In genomic region chr8:117498179-117498914, GRCm38 (mm10) we compare ENCODE assay signal across 8 mouse cellular contexts. TPM values are rescaled to one million over a fixed set of nuclear protein-coding genes. Genes with fewer than 3 reads are reported as not detected.
DNase-seq lines count a peak whose midpoint lies in the region; ATAC-seq and TF ChIP-seq lines count a peak whose summit lies in the region.

TSS of gene Plcg2 (plus strand) at chr8:117498291.

- H3K27ac ChIP-seq in ES-E14 (ENCODE audit: insufficient read depth, low read depth, low read length, poor library complexity, severe bottlenecking), result no peak within 1 kb of the TSS; the same call in 1 of the 2 replicates
- H3K27ac ChIP-seq in hindbrain, postnatal 0 days, result no peak within 1 kb of the TSS
- H3K27ac ChIP-seq in liver, embryonic 13.5 days, result no peak within 1 kb of the TSS
- no peak within 1 kb of the TSS for H3K27ac ChIP-seq in stomach, embryonic 16.5 days (ENCODE audit: low read length)

- peak within 1 kb of the TSS; percentile 76 to 96 for H3K4me3 ChIP-seq in ES-E14 (ENCODE audit: insufficient read depth in 1 of 2, low read depth in 1 of 2, low read length in 2 of 2, poor library complexity in 1 of 2, severe bottlenecking in 1 of 2)
- peak within 1 kb of the TSS; percentile 56 for H3K4me3 ChIP-seq in hindbrain, postnatal 0 days (ENCODE audit: low read length)
- H3K4me3 ChIP-seq in liver, embryonic 13.5 days (replicated peaks), result peak within 1 kb of the TSS; percentile 66
- H3K4me3 ChIP-seq in stomach, embryonic 16.5 days (replicated peaks; ENCODE audit: low read length), result peak within 1 kb of the TSS; percentile 68

- peaks cover 6% of the 10 kb centered on the region; the same call in 1 of the 2 replicates for H3K27me3 ChIP-seq in hindbrain, postnatal 0 days (ENCODE audit: insufficient read depth, low read length)
- H3K27me3 ChIP-seq in liver, embryonic 13.5 days, result peaks cover 31% of the 10 kb centered on the region
- peaks cover 16% of the 10 kb centered on the region for H3K27me3 ChIP-seq in stomach, embryonic 16.5 days (ENCODE audit: control insufficient read depth, insufficient read depth, low read length)

- no peaks in the 10 kb centered on the region for H3K36me3 ChIP-seq in ES-E14 (ENCODE audit: control insufficient read depth, insufficient read depth, low read length, poor library complexity, severe bottlenecking)
- H3K36me3 ChIP-seq in hindbrain, postnatal 0 days (ENCODE audit: insufficient read depth, low read length), result no peaks in the 10 kb centered on the region
- no peaks in the 10 kb centered on the region for H3K36me3 ChIP-seq in liver, embryonic 13.5 days
- H3K36me3 ChIP-seq in stomach, embryonic 16.5 days (ENCODE audit: control insufficient read depth, insufficient read depth, low read length), result no peaks in the 10 kb centered on the region

- H3K4me2 ChIP-seq in hindbrain, postnatal 0 days (ENCODE audit: low read depth, low read length), result peak within 1 kb of the TSS; percentile 99
- peak within 1 kb of the TSS; percentile 87 for H3K4me2 ChIP-seq in liver, embryonic 13.5 days
- H3K4me2 ChIP-seq in stomach, embryonic 16.5 days (ENCODE audit: low read depth, low read length), result peak within 1 kb of the TSS; percentile 99

- no peaks in the 10 kb centered on the region for H3K9me3 ChIP-seq in ES-E14 (ENCODE audit: control insufficient read depth, insufficient read depth, low read depth, low read length)
- no peaks in the 10 kb centered on the region for H3K9me3 ChIP-seq in hindbrain, postnatal 0 days (ENCODE audit: low read length)
- H3K9me3 ChIP-seq in liver, embryonic 13.5 days (replicated peaks), result no peaks in the 10 kb centered on the region
- no peaks in the 10 kb centered on the region for H3K9me3 ChIP-seq in stomach, embryonic 16.5 days (replicated peaks; ENCODE audit: control insufficient read depth, low read length)

- in situ Hi-C loops in ES-E14 (cut with MboI; ENCODE audit: low sequenced_read_pairs in 2 of 2, unreplicated experiment in 2 of 2), result no loop called here

- DNase-seq in ES-E14 (ENCODE audit: low read depth, low spot score) (no peak), MN1 (ENCODE audit: low spot score) (no peak)
- DNase-seq in adrenal gland, postnatal 36 days, result peak; percentile 64 to 76
- DNase-seq in gastrocnemius, postnatal 25 days, result peak; percentile 15
- peak; percentile 26 for DNase-seq in hindbrain, postnatal 0 days (ENCODE audit: low spot score)
- peak; percentile 24 for DNase-seq in liver, embryonic 13.5 days

- ATAC-seq in hindbrain, postnatal 0 days, result peak; percentile 47; the same call in 1 of the 2 replicates
- peak; percentile 75 for ATAC-seq in liver, embryonic 13.5 days (ENCODE audit: low read depth)
- ATAC-seq in monocyte, adult 5-6 weeks (replicated peaks; ENCODE audit: insufficient number of reproducible peaks, low FRiP score, low TSS enrichment, poor library complexity, severe bottlenecking), result peak; percentile 64
- peak; percentile 51 for ATAC-seq in stomach, embryonic 16.5 days (ENCODE audit: insufficient read depth, low FRiP score)

- peak within 1 kb of the TSS; percentile 85 for H3K9ac ChIP-seq in ES-E14 (ENCODE audit: insufficient read depth, low read depth, low read length, poor library complexity, severe bottlenecking)
- H3K9ac ChIP-seq in hindbrain, postnatal 0 days (replicated peaks; ENCODE audit: low read length), result peak within 1 kb of the TSS; percentile 51
- H3K9ac ChIP-seq in liver, embryonic 13.5 days, result peak within 1 kb of the TSS; percentile 67
- peak within 1 kb of the TSS; percentile 79 for H3K9ac ChIP-seq in stomach, embryonic 16.5 days (ENCODE audit: low read length)

- WGBS in hindbrain, postnatal 0 days, result under 1% methylated on average over 61 of the region's 62 CpGs
- under 1% methylated on average over 62 of the region's 62 CpGs for WGBS in liver, embryonic 13.5 days (ENCODE audit: insufficient replicate concordance)
- 1% methylated on average over 62 of the region's 62 CpGs for WGBS in stomach, embryonic 16.5 days

- peaks cover 0 to 31% of the 10 kb centered on the region in 2 experiments; a peak in 2 of 4 replicates for H3K4me1 ChIP-seq in ES-E14 (ENCODE audit: control insufficient read depth in 2 of 2, insufficient read depth in 2 of 2, low read length in 2 of 2, poor library complexity in 1 of 2)
- H3K4me1 ChIP-seq in hindbrain, postnatal 0 days (ENCODE audit: insufficient read depth, low read length), result no peaks in the 10 kb centered on the region; the same call in 1 of the 2 replicates
- H3K4me1 ChIP-seq in liver, embryonic 13.5 days (replicated peaks), result peaks cover 17% of the 10 kb centered on the region
- H3K4me1 ChIP-seq in stomach, embryonic 16.5 days (ENCODE audit: control insufficient read depth, insufficient read depth, low read length), result peaks cover 6% of the 10 kb centered on the region; the same call in 1 of the 2 replicates

- no peak for TF ChIP-seq CTCF in hindbrain, postnatal 0 days (IDR thresholded peaks at IDR 0.05; ENCODE audit: low read depth)

TF ChIP-seq in ES-E14, 5 proteins besides CTCF, POLR2A, EP300 and RAD21:
- TF ChIP-seq CHD2 (IDR thresholded peaks at IDR 0.05; ENCODE audit: low read depth, low read length) (no peak), ZC3H11A (IDR thresholded peaks at IDR 0.05; ENCODE audit: borderline replicate concordance, low read depth, low read length) (no peak), MAFK (IDR thresholded peaks at IDR 0.05; ENCODE audit: insufficient read depth, low read depth, low read length) (no peak), HCFC1 (IDR thresholded peaks at IDR 0.05; ENCODE audit: borderline replicate concordance, insufficient read depth, low read length) (no peak), ZNF384 (IDR thresholded peaks at IDR 0.05; ENCODE audit: low read depth, low read length) (no peak)

RNA-seq across cellular contexts. Expression of gene Plcg2, which starts in this region (rescaled TPM):
- 32.4 and 35.5 TPM in 2 replicates for total RNA-seq in ES-E14 (2012; rRNA removed)
- 1 to 10 TPM; 4.1 to 6.7 TPM for total RNA-seq in adrenal gland, postnatal 36 days (2021)
- 1 to 10 TPM in 1 of 2 experiments, under 1 TPM in 1; 0.77 to 1.5 TPM for total RNA-seq in gastrocnemius, postnatal 25 days (2021)
- 2.5 and 3.6 TPM in 2 replicates for total RNA-seq in hindbrain, postnatal 0 days (2014; rRNA removed)
- 1.5 and 1.6 TPM in 2 replicates for polyA plus RNA-seq in hindbrain, postnatal 0 days (2015; fragmentation: Nextera tagmentation; extraction: Ambion mirVana)
- 7.3 and 7.8 TPM in 2 replicates for polyA plus RNA-seq in liver, embryonic 13.5 days (2015; fragmentation: Nextera tagmentation; extraction: Ambion mirVana)
- 189 to 215 TPM (median 210 TPM) in 3 replicates for total RNA-seq in monocyte, adult 5-6 weeks (2017)
- 4.6 and 5.2 TPM in 2 replicates for polyA plus RNA-seq in stomach, embryonic 16.5 days (2015; fragmentation: Nextera tagmentation; extraction: Ambion mirVana)

Comparison
In these comparisons a context has a peak if more than half of its experiments do, and no peak if none do; other contexts are left out.
1. DNase-seq: peak in adrenal gland, postnatal 36 days (2 of 2), gastrocnemius, postnatal 25 days (single experiment), hindbrain, postnatal 0 days (single experiment) and liver, embryonic 13.5 days (single experiment); none in ES-E14 (single experiment) and MN1 (single experiment).
2. Peak in every context shown above with its lines, with median percentiles within 50 percentile points of each other: H3K4me3 ChIP-seq, H3K9ac ChIP-seq, ATAC-seq and H3K4me2 ChIP-seq.